Mouse (Mus musculus) heart, postnatal 4 days (tissue): ENCODE measurements around the gene Pole2. TPM values are rescaled to one million over a fixed set of nuclear protein-coding genes. Genes with fewer than 3 reads are reported as not detected.
A peak's percentile ranks its signal among the peaks of the same experiment; 100 is the strongest.
"Not testable (repeated sequence)": the region's sequence is repeated elsewhere in the genome, so short reads cannot be mapped to it uniquely, and the experiment has no call there.

Source experiments
- DNase-seq: peaks from one replicate; pipeline ENCODE4 v3.0.0; 2021
- microRNA-seq, 2 experiments: library from miRNA; unstranded; fragments of <30 nt; microRNA quantifications; one replicate each; pipeline ENCODE4 v1.2.0; 2021 to 2022
- total RNA-seq, 2 experiments: library from RNA; stranded (reverse); gene quantifications; 2 replicates each; pipeline ENCODE4 v1.2.3; 2021

The Pole2 gene
- total RNA-seq, 2 experiments from 2014 or later = 9.4 to 10.0 TPM

GRCm38 (mm10) chr12:69177526-69177925, 50.5 kb downstream of the Pole2 start:
- DNase-seq = no peak

- no peak for DNase-seq
Measured at GRCm38 (mm10) chr12:69175975-69176374, 52.0 kb downstream of the Pole2 start.

GRCm38 (mm10) chr12:69171307-69171706, 56.7 kb downstream of the Pole2 start:
- no peak for DNase-seq

DNA sequence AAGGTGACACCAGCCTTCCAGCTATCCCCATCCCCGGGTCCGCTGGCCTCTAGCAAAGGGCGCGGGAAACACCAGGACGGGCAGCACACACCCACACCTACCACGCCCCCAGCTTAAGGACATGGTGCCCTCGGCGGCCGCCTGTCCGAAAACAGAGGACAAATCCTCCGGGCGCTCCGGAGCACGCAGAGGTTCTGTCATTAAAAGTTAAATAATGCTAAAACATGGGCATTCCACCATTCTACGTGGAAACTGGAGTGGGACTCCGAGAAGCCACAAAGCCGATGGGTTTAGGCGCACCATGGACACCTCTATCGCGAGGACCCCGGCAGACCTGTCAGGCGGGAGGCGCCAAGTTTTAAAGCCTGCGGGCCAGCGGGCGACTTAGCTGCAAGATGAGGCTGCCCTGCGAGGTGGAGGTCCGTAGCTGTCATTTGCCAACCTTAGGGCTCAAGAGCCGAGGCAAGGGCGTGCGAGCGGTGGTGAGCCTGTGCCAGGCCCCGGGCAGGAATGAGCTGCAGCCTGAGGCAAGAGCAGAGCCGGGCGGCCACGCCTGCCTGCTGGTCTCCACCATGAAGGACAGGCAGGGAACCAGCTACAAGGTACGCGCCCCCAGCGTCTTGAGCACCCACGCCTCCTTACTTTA, 59.4 kb downstream of the Pole2 start, which contains the start of gene Lrr1:
Gene Lrr1 (plus strand): TSS at position 354 of the 646 bp plus-strand sequence.
- DNase-seq = peak; percentile 88

GRCm38 (mm10) chr12:69167656-69168460, 60.1 kb downstream of the Pole2 start:
- no peak for DNase-seq

DNA sequence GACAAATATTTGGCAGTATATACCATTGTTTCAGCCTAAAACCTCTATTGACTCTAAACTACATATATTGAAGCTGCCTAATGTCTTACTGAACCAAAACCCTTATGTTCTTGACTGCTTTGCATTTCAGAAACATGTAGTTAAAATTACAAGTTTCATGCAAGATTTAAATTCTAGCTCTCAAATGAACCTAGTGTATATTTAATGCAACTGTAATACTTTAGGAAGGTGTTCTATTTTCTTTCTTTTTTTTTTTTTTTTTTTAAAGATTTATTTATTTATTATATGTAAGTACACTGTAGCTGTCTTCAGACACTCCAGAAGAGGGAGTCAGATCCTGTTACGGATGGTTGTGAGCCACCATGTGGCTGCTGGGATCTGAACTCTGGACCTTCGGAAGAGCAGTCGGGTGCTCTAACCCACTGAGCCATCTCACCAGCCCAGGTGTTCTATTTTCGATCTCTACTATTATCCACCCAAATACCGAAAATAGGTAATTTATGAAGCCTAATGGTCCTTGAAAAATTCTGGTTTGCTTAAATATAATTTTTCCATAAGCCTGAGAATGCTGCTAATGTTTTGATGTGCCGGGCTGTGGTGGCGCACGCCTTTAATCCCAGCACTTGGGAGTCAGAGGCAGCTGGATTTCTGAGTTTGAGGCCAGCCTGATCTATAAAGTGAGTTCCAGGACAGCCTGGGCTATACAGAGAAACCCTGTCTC, 61.0 kb downstream of the Pole2 start:
- DNase-seq = not testable (repeated sequence)

GRCm38 (mm10) chr12:69164904-69165303, 63.1 kb downstream of the Pole2 start:
- no peak for DNase-seq

DNA sequence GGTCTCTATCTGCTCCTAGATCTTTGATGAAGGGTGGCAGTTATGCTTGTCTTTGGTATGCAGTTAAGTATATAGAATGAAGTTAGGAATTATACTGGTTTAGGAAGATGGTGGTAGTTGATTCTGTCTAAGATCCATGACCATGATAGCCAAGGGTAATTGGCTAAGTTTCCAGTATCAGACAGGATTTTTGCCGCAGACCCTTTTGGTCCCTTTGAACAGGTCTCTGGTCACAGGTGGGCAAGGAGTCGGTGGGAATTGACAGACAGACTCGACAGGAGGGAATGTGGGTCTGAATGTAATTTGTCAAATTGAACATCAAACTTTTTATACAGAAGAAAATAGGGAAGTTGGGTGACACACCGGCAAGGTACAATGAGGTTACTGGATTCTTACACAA, 64.4 kb downstream of the Pole2 start:
- not testable (repeated sequence) for DNase-seq

DNA sequence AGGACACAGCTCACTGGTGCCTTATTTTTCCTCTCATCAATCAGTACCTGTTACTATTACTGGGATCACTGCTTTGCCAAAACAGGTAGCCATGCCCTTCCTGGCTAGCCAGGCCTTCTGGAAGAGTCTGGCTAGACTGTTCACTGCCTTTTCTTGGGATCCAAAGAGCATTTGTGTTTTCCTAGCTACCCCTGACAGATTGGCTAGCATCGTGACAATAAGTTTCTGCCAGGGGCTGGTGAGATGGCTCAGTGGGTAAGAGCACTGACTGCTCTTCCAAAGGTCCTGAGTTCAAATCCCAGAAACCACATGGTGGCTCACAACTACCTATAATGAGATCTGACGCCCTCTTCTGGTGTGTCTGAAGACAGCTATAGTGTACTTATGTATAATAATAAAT, 67.3 kb downstream of the Pole2 start:
- not testable (repeated sequence) for DNase-seq

- DNase-seq = no peak
Measured at GRCm38 (mm10) chr12:69159578-69159940, 68.4 kb downstream of the Pole2 start.

DNA sequence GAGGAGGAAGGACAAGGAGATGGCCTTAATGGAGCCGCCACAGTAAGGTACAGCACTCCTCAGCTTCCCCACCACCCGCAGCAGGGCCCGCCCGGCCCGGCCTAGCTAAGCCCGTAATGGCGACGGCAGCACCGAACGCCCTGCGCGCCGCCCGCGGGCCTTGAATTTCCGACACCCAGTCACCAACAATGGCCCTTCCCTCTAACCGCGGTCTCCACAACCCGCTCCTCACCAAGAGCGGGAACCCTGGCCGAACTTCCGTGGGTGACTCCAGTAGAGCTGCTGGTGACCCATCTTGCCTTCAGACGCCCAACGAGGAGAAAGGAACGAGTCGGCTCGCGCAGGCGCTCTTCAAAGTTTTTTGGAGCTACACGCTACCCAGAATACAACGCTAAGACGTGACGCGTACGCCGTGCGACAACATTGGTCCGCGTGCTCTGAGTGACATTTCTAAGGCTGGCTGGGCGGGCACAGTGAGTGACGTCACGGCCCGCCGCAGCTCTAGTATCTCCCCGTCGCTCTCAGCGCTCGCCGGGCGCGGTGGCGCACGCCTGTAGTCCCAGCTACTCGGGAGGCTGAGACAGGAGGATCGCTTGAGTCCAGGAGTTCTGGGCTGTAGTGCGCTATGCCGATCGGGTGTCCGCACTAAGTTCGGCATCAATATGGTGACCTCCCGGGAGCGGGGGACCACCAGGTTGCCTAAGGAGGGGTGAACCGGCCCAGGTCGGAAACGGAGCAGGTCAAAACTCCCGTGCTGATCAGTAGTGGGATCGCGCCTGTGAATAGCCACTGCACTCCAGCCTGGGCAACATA, 69.0 kb downstream of the Pole2 start, which contains the start of gene Rps29:
Gene Rps29 (minus strand): TSS at position 422 of the 813 bp plus-strand sequence.
- peak; percentile 96 for DNase-seq

- no peak for DNase-seq
Measured at GRCm38 (mm10) chr12:69158366-69158764, 69.6 kb downstream of the Pole2 start.

DNA sequence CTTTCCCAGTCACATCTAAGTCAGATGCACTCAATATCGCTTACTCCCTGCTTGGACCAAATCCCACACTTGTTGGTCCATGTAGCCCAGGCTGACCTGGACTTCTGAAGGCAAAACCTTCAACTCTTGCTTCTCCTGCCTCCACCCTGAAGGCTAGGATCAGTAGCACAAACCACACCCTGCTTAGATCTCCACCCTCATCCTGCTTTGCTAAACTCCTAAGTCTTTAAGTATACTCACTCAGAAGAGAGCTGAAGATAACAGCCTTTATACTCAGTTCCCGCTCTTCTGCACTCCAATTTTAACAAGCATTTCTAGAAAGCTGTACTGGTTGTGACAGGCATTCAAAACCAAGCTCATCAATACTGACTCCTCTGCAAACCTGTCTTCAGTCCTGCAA, 70.9 kb downstream of the Pole2 start:
- DNase-seq = no peak

GRCm38 (mm10) chr12:69156436-69156835, 71.6 kb downstream of the Pole2 start:
- no peak for DNase-seq

DNA sequence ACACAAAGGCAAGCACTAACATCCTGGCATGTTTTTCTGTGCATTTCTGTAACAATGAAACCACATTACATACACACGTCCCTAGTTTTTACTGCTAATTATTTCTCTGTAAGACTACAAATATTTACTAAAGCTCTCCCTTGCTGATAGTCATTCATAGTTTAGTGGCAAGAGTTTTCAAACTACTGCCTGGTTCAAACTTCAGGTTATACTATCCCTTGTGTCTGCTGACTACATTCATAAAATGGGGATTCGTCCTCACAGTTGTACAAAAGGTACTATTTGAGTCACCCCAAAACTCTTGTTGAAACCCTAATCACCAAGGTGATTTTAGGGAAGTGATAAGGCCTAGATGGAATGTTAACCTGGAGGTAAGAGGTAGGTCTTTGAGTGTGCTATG, 72.1 kb downstream of the Pole2 start:
- DNase-seq = no peak

Small RNA genes within 50 kb of the gene (microRNA-seq; reads per million reads assigned to microRNA genes)
- gene Gm47287 = 0 reads per million in 2 experiments
- 1.0 to 3.5 reads per million in 2 experiments for gene Gm47295

Other genes starting within 250 kb of the Pole2 start
- 1,000 to 10,000 TPM; 1,738 to 1,783 TPM for gene Rps29, start 69.0 kb downstream of the Pole2 start, total RNA-seq
- gene Lrr1, start 59.4 kb downstream of the Pole2 start, total RNA-seq = 1 to 10 TPM; 4.1 to 5.2 TPM
- 100 to 1,000 TPM; 310 to 323 TPM for gene Rpl36al, start 44.1 kb downstream of the Pole2 start, total RNA-seq
- gene Mgat2, start 44.0 kb downstream of the Pole2 start, total RNA-seq = 10 to 100 TPM; 34.3 to 35.1 TPM
- gene Gm49383, start 31.1 kb downstream of the Pole2 start, total RNA-seq = 10 to 100 TPM in 1 of 2 experiments, 1 to 10 TPM in 1; 8.1 to 10.4 TPM
- 1 to 10 TPM; 1.9 to 2.4 TPM for gene Dnaaf2, start 29.8 kb downstream of the Pole2 start, total RNA-seq
- gene Gm49384, start 23.9 kb downstream of the Pole2 start, total RNA-seq = 1 to 10 TPM; 8.4 to 10.0 TPM
- 10 to 100 TPM; 10.8 to 11.3 TPM for gene Klhdc1, start 13.0 kb upstream of the Pole2 start, total RNA-seq
- 100 to 1,000 TPM in 1 of 2 experiments, 10 to 100 TPM in 1; 99.3 to 107 TPM for gene Klhdc2, start 68.5 kb upstream of the Pole2 start, total RNA-seq
- gene Nemf, start 129.0 kb upstream of the Pole2 start, total RNA-seq = 10 to 100 TPM; 31.9 to 33.2 TPM
- 100 to 1,000 TPM; 103 to 104 TPM for gene Arf6, start 144.0 kb upstream of the Pole2 start, total RNA-seq
- gene Gm9887, start 144.3 kb upstream of the Pole2 start, total RNA-seq = under 1 TPM; 0.48 to 0.77 TPM